Mouse (Mus musculus) liver, embryonic 14.5 days (tissue): ENCODE results near the gene Aqp11.

ENCODE experiments used
- CTCF ChIP-seq: IDR thresholded peaks from 2 replicates; pipeline ENCODE4 v1.5.1; 2016; ENCODE audit warnings: antibody characterized with exemption, low read depth, control low read depth
- EP300 ChIP-seq: IDR thresholded peaks from 2 replicates; pipeline ENCODE4 v1.6.1; 2016; ENCODE audit warnings: antibody characterized with exemption, low read depth

DNA sequence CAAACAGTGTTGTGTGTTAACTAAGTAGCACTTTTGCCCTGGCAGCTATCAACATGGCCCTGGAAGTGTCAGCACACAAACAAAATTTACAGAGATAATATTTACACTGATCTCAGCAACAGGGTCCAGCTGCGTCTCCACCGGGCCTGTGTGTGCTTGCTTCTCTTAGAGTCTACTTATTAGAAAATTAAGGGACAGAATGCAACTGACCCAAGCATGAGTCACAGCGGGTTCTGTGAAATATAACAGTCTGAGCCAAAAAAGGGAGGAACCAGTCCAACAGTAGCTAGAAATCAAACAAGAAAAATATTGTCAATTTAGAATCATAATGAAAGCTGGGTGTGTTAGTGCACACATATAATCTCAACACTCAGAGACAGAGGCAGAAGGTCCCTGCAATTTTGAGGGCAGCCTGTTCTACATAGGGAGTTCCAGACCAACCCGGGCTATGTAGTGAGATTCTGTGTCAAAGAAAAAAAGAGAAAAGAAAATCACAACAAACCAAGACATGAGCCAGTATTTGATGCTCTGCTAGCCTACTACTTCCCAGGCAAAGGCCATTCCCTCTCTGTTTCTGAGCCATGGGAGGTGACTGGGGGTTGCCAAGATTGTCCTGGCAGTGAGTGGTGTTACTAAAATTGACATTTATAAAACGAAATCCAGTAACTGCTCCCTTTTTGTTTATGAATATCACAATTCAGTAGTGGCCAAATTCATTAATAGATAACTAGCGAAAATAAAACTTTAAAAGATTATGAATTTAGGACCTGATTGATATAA is 32.9 kb upstream of the Aqp11 start:
- TF ChIP-seq CTCF (no peak), EP300 (no peak)
